Mouse (Mus musculus) common myeloid progenitor, adult 5-6 weeks (primary cell): Measurements from ENCODE around the gene Tenm4. TPM values are rescaled to one million over a fixed set of nuclear protein-coding genes. Genes with fewer than 3 reads are reported as not detected.

Experiments
- ATAC-seq: replicated peaks from 2 replicates; pipeline ENCODE4 v1.8.0; 2016; ENCODE audit warnings: low read depth, mild to moderate bottlenecking, moderate TSS enrichment, inconsistent platforms; ENCODE audit not compliant: poor library complexity, severe bottlenecking
- total RNA-seq: library from RNA; stranded (forward); fragments of 200-1000, 187-1606 nt; gene quantifications from 2 replicates; pipeline ENCODE4 v1.2.3, GENCODE M21; 2017

The Tenm4 gene
- total RNA-seq, 1 experiment from 2014 or later = not detected

- no peak for ATAC-seq
Observed at GRCm38 (mm10) chr7:96185411-96185810, 14.4 kb downstream of the Tenm4 start.

DNA sequence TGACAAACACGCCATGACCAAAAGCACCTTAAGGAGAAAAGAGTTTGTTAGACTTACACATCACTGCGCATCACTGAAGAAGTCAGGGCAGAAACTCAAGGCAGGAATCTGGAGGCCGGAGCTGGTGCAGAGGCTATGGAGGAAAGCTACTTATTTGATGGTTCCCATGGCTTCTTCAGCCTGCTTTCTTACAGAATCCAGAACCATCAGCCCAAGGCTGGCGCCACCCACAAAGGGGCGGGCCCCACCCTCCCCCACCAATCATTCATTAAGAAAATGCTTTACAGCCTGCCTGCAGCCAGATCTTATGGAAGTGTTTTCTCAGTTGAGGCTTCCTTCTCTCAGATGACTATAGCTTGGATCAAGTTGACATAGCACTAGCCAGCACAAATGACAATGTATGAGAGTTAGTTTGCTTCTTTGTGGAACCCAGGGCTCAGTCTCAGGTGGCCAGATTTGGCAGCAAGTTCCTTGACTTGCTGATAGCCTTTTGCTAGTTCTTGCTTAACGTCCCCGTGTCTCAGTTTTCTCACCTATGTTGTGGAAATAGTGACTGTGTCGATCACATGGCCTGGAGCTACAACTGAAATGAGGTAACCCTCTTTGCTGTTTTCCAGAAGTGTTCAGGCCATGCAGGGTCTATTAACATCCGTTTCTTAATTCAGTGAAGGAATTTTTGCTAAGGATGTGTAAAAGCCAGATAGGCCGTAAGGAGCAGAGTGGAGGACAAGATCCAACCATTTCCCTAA lies 32.9 kb downstream of the Tenm4 start:
- ATAC-seq = no peak

DNA sequence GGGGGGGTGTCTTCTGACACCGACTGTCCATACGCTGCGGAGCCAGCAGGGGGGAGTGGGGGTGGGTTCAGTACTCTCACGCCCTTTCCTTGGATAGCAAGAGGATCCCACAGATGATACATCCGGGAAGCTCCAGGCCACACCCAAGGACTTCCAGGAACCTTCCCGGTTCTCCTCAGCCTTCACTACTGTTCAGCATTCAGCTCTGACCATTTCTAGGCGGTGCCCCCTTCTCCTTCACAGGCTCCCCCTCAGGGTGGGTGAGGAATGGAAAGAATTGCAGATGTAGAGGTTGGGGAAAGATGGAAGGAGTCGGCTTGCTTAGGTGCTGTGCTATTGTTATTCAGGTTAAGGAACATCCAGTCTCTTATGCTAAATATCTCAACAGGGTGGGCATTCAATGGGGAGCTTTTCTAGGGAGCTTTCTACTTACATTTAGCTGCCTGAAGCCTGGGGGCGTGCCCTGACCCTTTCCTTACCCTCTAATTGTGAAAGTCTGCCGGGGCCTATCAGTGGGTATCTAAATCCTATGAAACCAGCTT lies 33.8 kb downstream of the Tenm4 start:
- no peak for ATAC-seq

DNA sequence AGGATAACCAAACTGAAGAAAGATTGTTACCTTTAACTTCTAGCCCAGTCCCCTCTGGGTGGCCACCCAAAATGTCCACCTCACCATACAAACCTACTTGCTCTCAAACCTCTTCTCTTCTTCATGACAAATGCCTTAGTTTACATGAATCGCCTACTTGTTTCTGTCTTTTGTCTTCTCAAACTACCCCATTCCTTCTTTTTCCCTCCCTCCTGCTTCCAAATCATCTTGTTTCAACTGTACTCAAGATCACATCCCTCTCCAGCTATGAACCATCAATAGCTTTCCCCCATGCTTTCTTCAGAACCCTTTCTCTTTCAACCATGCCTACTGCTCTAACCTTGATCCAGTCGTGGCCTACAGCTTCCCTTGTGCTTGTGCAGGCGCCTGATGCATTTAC lies 36.0 kb downstream of the Tenm4 start:
- no peak for ATAC-seq

- ATAC-seq = 0 out of 2 replicates have a peak, but pooled peaks have one; percentile 19
Observed at GRCm38 (mm10) chr7:96209783-96210524, 38.9 kb downstream of the Tenm4 start.

DNA sequence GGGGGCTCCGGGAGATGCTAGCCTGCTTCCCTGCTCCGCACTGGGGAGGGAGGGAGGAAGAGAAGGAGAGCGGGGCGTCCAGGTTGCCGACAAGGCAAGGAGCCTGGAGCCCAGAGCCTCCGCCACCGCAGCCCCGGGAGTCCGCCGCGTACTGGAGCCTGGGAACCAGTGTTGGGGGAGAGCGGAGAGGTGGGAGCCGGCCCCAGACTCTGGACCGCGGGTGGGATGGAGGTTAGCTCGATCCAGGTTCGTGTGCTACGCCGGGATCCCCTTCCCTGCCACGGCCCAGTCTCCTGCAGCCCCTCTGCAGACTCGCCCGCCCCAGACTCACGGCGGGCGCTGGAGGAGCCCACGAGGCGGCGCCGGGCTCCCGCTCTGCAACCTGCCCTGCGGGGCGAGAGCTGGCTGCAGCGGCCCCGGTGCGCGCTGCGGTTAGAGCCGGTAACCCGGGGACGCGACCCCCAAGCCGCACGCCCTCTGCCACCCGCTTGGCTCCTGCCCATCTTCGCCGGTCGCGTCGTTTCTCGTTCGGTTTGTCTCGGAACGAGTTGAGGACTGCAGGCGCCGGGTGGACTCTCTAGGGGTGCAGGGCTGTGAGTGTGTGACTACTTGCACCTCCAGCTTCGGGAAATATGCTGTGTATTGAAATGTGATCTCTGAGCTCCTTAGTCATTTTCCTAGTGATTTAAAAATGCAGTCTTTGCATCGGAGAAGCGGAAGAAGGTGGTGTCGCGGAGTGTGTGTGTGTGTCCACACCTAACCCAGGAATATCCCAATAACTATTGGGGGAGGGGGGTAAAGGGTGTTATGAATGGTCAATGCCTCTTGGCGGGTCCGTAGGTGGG lies 39.7 kb downstream of the Tenm4 start:
- ATAC-seq = peak; percentile 10; the same call in 1 of the 2 replicates

DNA sequence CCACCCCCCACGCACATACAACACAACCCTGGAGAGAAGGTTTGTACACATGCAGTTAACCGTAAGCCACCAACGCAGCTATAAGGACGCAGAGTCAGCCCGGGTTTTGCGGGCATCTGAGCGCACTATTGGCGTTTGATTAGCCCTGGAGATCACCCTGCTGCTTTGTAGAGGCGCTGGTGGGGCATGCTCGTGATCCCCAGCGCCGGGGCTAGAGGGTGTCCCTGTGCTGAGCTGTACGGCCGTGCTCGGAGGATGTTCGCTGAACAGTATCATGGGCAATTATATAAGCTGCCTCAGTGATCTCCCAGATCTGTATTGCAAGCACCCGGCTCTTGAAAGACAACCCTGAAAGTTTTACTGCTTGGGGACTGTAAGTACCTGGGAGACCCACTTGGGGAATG lies 40.6 kb downstream of the Tenm4 start:
- no peak for ATAC-seq

GRCm38 (mm10) chr7:96212224-96212591 lies 41.2 kb downstream of the Tenm4 start:
- ATAC-seq = 0 out of 2 replicates have a peak, but pooled peaks have one; percentile 9

DNA sequence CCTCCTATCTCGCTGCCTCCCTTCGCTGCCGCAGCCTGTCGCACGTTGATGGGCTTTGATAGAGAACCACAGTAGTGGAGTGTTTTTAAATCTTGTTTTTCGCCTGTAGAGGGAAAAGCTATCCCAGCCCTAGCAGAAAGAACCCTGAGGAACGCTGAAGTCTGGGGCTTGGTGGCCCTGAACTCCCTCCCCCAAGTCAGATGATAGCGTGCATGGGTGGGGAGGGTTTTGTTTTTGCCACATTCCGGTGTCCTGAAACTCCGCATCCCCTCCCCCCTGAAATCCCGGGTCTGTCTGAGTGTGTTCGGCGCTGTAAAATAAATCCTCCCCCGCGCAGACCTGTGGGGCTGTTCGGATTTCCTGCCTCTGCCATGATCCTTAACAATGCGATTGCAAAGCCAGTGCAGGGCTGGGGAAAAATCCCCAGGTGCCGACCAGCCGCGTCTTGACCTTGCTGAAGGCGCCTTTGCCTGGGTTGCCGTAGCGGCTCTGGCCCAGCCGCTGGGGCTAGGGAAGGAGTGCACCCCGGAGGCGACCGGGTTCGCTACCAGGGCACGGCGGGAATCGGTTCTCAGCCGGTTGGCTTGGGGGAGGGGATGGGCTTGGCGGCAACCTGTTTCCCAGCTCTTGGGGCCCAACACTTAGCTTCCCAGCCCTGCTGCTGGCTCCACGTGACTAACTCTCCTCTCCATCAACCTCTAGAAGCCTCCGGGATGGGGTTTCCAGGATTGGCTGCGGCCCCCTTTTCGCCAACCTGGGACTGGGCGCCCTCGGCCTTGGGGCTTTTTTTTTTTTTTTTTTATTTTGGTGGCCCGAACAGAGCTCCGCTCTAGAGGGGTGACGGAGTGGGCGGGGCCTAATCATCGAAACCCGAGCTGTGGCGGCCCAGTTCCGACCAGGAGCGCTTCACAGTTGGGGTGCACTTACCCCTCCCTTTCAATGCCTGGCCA lies 41.8 kb downstream of the Tenm4 start:
- peak; percentile 43; the same call in 1 of the 2 replicates for ATAC-seq

DNA sequence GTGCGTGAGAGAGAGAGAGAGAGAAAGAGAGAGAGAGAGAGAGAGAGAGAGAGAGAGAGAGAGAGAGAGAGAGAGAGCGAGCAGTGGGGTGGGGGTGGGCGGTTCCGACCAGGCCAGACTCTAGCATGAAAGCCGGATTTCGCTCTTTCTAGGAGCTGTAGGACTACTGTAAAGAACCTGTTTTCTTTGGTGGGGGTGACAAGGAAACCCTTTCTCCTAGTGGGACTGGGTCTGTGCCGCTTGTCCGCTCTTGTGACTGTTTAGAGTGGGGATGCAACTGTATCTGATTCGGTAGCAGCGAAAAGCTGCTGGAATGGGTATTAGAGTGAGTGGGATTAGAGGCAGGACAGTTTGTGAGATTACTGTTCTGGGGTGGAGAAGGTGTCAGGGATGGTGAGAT lies 42.7 kb downstream of the Tenm4 start:
- no peak for ATAC-seq

GRCm38 (mm10) chr7:96214876-96215275 lies 43.8 kb downstream of the Tenm4 start:
- ATAC-seq = no peak

DNA sequence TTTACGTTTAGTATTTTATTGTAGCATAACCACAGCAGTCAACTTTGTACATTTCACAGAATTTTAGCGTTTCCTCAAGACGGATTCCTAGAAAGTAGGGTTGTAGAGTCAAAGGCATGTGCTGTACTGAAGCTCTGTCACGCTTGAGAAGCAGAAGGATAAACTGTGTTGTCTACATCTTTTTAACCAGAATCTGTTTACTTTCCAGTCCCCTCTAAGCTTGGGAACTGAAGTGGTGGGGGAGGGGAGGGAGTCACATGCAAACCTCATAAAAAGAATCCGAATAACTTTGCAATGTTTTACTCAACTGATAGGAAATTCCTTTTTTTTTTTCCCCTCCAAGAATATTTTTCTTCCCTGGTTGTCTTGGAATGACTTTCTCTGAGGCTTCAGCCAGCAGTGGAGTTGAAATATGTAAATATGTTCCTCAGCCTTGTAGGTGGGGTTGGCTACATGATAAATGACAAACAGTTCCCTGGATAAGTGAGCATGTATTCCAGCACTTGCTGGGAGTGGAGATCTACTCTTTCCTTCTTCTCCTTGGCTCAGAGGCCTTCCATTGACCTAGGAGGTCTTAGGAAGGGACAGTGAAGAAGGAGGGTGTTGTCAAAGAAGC lies 45.0 kb downstream of the Tenm4 start:
- ATAC-seq = no peak

DNA sequence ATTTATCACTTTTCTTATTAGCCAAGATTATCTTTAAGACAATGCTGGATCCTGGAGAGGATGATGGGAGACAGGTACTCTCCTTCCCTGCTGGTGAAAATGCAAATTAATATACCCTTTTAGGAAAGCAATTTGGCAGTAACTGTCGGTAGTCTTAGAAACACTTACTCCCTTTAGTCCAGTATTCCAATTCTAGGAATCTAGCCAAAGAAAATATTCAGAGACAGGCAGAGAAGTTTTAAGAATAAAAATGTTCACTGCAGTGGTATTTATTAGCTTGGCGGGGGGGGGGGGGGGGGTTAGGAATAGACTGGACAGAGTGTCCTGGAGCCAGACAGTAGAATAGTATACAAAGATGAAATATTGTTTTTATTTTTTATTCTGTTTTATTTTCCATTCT lies 48.3 kb downstream of the Tenm4 start:
- ATAC-seq = no peak

- no peak for ATAC-seq
Observed at GRCm38 (mm10) chr7:96220647-96221046, 49.6 kb downstream of the Tenm4 start.

DNA sequence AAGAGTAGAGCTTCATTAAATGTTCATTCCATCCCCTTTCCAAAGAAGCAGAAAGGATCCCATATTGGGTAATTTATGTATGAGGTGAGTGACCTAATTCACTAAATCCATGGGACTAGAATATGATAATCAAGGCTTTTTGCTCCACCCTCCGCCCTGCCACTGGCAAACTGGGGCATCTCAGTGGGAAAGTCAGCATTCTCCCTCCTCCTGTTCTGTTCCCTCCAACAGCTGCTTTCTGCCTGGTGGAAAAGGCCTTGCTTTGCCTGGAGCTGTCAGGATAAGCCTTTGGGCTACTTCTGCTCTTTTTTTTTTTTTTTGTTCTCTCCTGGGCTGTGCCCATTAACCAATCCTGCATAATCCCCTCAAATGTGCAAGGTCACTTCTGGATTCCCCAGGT lies 51.5 kb downstream of the Tenm4 start:
- ATAC-seq = no peak

- ATAC-seq = no peak
Observed at GRCm38 (mm10) chr7:96228562-96229268, 57.7 kb downstream of the Tenm4 start.

DNA sequence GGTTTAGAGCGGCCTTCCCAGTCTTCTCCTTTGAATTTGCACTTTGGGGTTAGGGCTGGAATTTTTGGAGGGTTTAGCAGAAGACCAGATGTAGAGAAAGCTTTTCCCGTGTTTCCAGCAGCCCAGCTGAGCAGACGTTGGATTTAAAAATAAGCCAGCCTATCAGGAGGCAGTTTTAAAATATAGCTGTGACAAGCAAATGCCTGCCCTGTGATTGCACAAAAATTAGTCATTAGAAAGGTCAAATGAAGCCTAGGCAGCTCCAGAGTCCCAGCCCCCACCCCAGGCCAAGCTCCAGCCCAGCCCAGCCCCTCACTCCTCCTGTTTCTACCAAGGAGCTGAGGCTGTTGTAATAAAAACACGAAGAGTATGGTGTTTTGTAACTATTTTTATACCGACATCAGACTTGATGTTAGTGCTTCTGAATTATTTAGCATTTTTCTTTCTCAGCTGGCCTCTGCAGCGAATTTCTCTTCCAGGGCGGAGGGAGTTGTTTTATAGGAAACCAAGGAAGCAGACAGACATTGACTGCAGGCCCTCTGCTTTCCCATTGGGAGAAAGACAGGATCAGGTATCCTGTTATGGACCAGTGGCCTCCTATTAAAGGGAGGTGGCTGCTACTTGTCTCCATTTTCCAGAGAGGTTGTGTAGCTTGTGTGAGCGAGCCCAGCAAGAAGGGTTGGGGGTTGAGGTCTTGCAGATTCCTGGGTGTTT lies 59.1 kb downstream of the Tenm4 start:
- no peak for ATAC-seq
